Mouse (Mus musculus) MEL (cell line): ENCODE results near the gene D6Ertd527e. TPM values are rescaled to one million over a fixed set of nuclear protein-coding genes. Genes with fewer than 3 reads are reported as not detected.

Experiments
- DNase-seq: peaks from one replicate; pipeline ENCODE4 v3.0.0; 2011; ENCODE audit warnings: low read depth, low spot score
- H3K27ac ChIP-seq: 2 replicates; pipeline ENCODE4 v1.5.1; 2012; ENCODE audit warnings: low read depth, mild to moderate bottlenecking, control low read depth, low read length, moderate library complexity; ENCODE audit not compliant: control insufficient read depth
- H3K27me3 ChIP-seq, 2 experiments: fragments of 150-350 bp in 1 of 2; sonication (generic) in 1 of 2; 2 replicates each; pipeline ENCODE4 v1.6.1; 2012; ENCODE audit warnings: low read length in 2 of 2, mild to moderate bottlenecking in 2 of 2, improper control_type of control experiment in 1 of 2, moderate library complexity in 1 of 2; ENCODE audit not compliant: insufficient read depth in 2 of 2, control insufficient read depth in 1 of 2
- H3K36me3 ChIP-seq, 2 experiments: 2 replicates each; pipeline ENCODE4 v1.6.1; 2012 to 2014; ENCODE audit warnings: low read length in 2 of 2, improper control_type of control experiment in 1 of 2, inconsistent platforms in 1 of 2, mild to moderate bottlenecking in 1 of 2; ENCODE audit not compliant: insufficient read depth in 2 of 2, control insufficient read depth in 1 of 2
- H3K4me1 ChIP-seq, 2 experiments: fragments of 150-350 bp in 1 of 2; sonication (generic) in 1 of 2; 2 replicates each; pipeline ENCODE4 v1.6.1; 2012; ENCODE audit warnings: low read length in 2 of 2, improper control_type of control experiment in 1 of 2, mild to moderate bottlenecking in 1 of 2; ENCODE audit not compliant: insufficient read depth in 2 of 2, control insufficient read depth in 1 of 2
- H3K4me3 ChIP-seq, 2 experiments: fragments of 150-350 bp in 1 of 2; sonication (generic) in 1 of 2; 2 replicates each; pipeline ENCODE4 v1.5.1; 2012; ENCODE audit warnings: low read depth in 2 of 2, low read length in 2 of 2, mild to moderate bottlenecking in 2 of 2, moderate library complexity in 2 of 2, control low read depth in 1 of 2, improper control_type of control experiment in 1 of 2; ENCODE audit not compliant: control insufficient read depth in 1 of 2, insufficient read depth in 1 of 2
- H3K79me2 ChIP-seq: 2 replicates; pipeline ENCODE4 v1.6.1; 2012; ENCODE audit warnings: mild to moderate bottlenecking, low read length, moderate library complexity; ENCODE audit not compliant: control insufficient read depth, poor library complexity, insufficient read depth
- H3K9ac ChIP-seq: 2 replicates; pipeline ENCODE4 v1.6.1; 2012; ENCODE audit warnings: low read depth, mild to moderate bottlenecking, control low read depth, low read length, moderate library complexity; ENCODE audit not compliant: control insufficient read depth, poor library complexity, severe bottlenecking
- H3K9me3 ChIP-seq: fragments of 150-350 bp; sonication (generic); replicated peaks from 2 replicates; pipeline ENCODE4 v1.6.1; 2012; ENCODE audit warnings: mild to moderate bottlenecking, low read length, improper control_type of control experiment, moderate library complexity; ENCODE audit not compliant: insufficient read depth
- KAT2A ChIP-seq: conservative IDR thresholded peaks from 2 replicates; pipeline ENCODE4 v1.6.1; 2012; ENCODE audit warnings: low read depth, low read length, improper control_type of control experiment, inconsistent platforms
- MEF2A ChIP-seq: IDR thresholded peaks from 2 replicates; pipeline ENCODE4 v1.6.1; 2014; ENCODE audit warnings: low read depth, mild to moderate bottlenecking, inconsistent platforms, low read length, improper control_type of control experiment; ENCODE audit not compliant: poor library complexity, insufficient replicate concordance, severe bottlenecking; ENCODE audit errors: extremely low read depth
- MYB ChIP-seq: IDR thresholded peaks from 2 replicates; pipeline ENCODE4 v1.6.1; 2011; ENCODE audit warnings: mild to moderate bottlenecking, low read depth, low read length, improper control_type of control experiment
- NELFE ChIP-seq: IDR thresholded peaks from 2 replicates; pipeline ENCODE4 v1.6.1; 2011; ENCODE audit warnings: low read depth, low read length, improper control_type of control experiment
- NRF1 ChIP-seq: IDR thresholded peaks from 2 replicates; pipeline ENCODE4 v1.6.1; 2014; ENCODE audit warnings: low read depth, mild to moderate bottlenecking, inconsistent platforms, low read length, improper control_type of control experiment, moderate library complexity; ENCODE audit not compliant: poor library complexity, insufficient read depth, severe bottlenecking
- POLR2AphosphoS5 ChIP-seq: IDR thresholded peaks from 2 replicates; pipeline ENCODE4 v1.6.1; 2012; ENCODE audit warnings: low read depth, borderline replicate concordance, mild to moderate bottlenecking, inconsistent platforms, low read length, moderate library complexity, mixed read lengths
- RCOR1 ChIP-seq: IDR thresholded peaks from 2 replicates; pipeline ENCODE4 v1.6.1; 2012; ENCODE audit warnings: low read depth, mild to moderate bottlenecking, inconsistent platforms, low read length, improper control_type of control experiment
- SMC3 ChIP-seq: IDR thresholded peaks from 2 replicates; pipeline ENCODE4 v1.6.1; 2011; ENCODE audit warnings: low read depth, low read length, improper control_type of control experiment
- UBTF ChIP-seq: IDR thresholded peaks from 2 replicates; pipeline ENCODE4 v1.6.1; 2012; ENCODE audit warnings: low read depth, mild to moderate bottlenecking, inconsistent platforms, low read length, improper control_type of control experiment, moderate library complexity, borderline replicate concordance; ENCODE audit not compliant: insufficient read depth
- USF1 ChIP-seq: IDR thresholded peaks from 2 replicates; pipeline ENCODE4 v1.6.1; 2014; ENCODE audit warnings: low read depth, mild to moderate bottlenecking, inconsistent platforms, low read length, improper control_type of control experiment, moderate library complexity
- ZMIZ1 ChIP-seq: IDR thresholded peaks from 2 replicates; pipeline ENCODE4 v1.6.1; 2012; ENCODE audit warnings: low read depth, mild to moderate bottlenecking, inconsistent platforms, low read length, improper control_type of control experiment, moderate library complexity
- polyA plus RNA-seq, 2 experiments: library from polyadenylated mRNA; stranded (reverse) in 1 of 2; unstranded in 1 of 2; fragments of >175 nt in 1 of 2; fragments of >200 nt in 1 of 2; gene quantifications; 2 replicates each; pipeline versions ENCODE4 v1.2.1 to v1.2.4; 2012; ENCODE audit warnings: low replicate concordance in 2 of 2, low read depth in 1 of 2; ENCODE audit not compliant: insufficient read length in 2 of 2, insufficient read depth in 1 of 2, missing spikeins in 1 of 2
- total RNA-seq: library from RNA; depleted of rRNA; stranded (reverse); fragments of 300-350 nt; gene quantifications from 2 replicates; pipeline ENCODE4 v1.2.3, GENCODE M21; 2012; rRNA removed

D6Ertd527e gene
- total and polyA plus RNA-seq, 3 experiments: 0.06 TPM; not detected in 2

DNA sequence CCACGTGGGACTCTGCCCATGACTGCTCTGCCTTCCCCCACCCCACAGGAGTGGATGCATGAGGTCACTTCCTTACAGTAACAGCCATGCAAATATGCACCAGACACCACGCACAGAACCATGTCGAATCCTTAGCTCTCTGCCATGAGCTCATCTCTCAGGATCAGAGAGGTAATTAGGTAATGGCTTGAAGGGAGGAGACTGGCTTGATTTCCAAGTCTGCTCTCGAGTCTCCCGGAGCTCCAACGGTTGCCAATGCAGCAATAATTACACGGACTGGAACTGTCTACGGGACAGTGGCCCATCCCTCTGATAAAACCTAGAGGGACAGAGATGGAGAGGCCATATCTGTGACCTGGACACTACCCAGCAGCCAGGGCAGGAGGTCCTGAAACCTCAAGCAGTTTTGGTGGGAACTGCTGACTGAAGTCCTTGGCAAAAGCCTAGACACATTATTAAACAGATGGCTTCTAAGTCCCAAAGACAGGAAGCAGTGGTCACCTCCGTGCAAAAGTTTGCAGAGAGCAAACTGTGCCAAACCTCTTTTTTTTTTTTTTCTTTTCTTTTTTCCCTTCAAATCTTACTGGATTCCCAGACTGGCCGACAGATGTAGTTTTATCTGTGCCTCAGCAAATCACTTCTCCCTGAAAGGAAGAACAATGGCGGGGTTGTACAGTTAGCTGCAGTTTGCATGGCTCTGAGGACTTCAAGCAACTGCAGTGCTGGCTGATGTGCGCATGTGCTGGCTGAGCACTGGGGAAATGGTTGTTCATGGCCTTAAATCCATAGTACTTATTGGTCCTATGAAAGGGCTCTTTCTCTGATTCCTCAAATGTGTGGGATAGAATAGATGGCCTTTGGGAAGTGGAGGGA, 57.1 kb downstream of the D6Ertd527e start:
- no peaks in the 10 kb centered on the region for H3K36me3 ChIP-seq
- no peak for DNase-seq
- H3K4me3 ChIP-seq: no peak overlapping the region
- no peak overlapping the region for H3K27ac ChIP-seq
- no peaks in the 10 kb centered on the region for H3K79me2 ChIP-seq
- peaks cover 8 to 13% of the 10 kb centered on the region in 2 experiments for H3K27me3 ChIP-seq
- H3K9me3 ChIP-seq: no peaks in the 10 kb centered on the region
- TF ChIP-seq NRF1 (no peak), ZMIZ1 (no peak), NELFE (no peak), POLR2AphosphoS5 (no peak), USF1 (no peak), UBTF (no peak), MYB (no peak), SMC3 (no peak), MEF2A (no peak), RCOR1 (no peak), KAT2A (no peak)
- no peak overlapping the region for H3K9ac ChIP-seq
- no peaks in the 10 kb centered on the region for H3K4me1 ChIP-seq

Other genes with a start within 250 kb of the D6Ertd527e start
- 85.7 and 111 TPM in 2 replicates for gene Nfu1, start 95.5 kb upstream of the D6Ertd527e start, total RNA-seq
- 100 to 1,000 TPM in 1 of 2 experiments, not detected in 1; 123 TPM for gene Nfu1, start 95.5 kb upstream of the D6Ertd527e start, polyA plus RNA-seq
- gene Gfpt1, start 61.9 kb upstream of the D6Ertd527e start, total RNA-seq: 29.6 and 34.4 TPM in 2 replicates
- gene Gfpt1, start 61.9 kb upstream of the D6Ertd527e start, polyA plus RNA-seq: 10 to 100 TPM; 33.5 to 69.3 TPM
- not detected in 2 replicates for gene Antxr1, start 231.1 kb downstream of the D6Ertd527e start, total RNA-seq
- under 1 TPM in 1 of 2 experiments, not detected in 1; 0.10 TPM for gene Antxr1, start 231.1 kb downstream of the D6Ertd527e start, polyA plus RNA-seq
- not detected in 2 replicates for gene Gkn1, start 246.2 kb downstream of the D6Ertd527e start, total RNA-seq
- gene Gkn1, start 246.2 kb downstream of the D6Ertd527e start, polyA plus RNA-seq: not detected